Mouse (Mus musculus): ENCODE data around the gene Adam17.
"Not testable (repeated sequence)": the region's sequence is repeated elsewhere in the genome, so short reads cannot be mapped to it uniquely, and the experiment has no call there.

Adam17 gene

DNA sequence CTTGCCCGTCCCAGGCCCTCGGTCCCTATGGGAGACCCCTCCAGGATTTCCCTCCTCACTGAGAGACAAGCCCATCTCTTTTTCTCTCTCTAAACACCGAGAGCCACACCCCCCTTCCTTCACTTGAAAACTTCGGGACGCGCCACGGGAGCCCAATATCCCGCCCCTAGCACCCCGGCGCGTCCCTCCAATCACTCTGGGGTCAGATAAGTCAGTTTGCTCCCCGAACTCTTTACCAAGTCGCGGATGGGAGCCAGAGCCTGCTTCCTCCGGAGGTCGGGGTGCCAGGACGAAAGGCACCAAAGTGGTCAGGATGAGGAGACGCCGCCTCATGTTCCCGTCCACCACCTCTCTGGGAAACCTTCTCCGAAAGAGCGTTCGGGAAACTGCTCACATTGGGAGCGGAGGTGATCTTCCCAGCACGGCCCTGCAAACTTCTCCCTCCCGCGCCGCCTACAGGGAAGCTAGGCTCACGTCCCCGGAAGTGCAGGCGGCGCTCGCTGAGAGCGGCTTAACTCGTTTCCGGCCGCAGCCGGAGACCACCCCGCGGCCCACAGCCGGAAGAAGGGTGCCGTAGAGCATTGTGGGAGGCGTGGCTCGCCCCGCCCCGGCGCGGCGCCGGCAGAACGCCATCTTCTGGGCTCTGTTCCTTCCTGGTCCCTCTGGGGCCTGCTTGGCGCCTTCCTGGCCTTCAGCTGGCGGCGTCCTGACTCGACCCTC lies at the start of gene Adam17:
Gene Adam17 (minus strand): TSS at position 533 of the 720 bp plus-strand sequence.
- DNase-seq = peak; percentile 93 to 96

DNA sequence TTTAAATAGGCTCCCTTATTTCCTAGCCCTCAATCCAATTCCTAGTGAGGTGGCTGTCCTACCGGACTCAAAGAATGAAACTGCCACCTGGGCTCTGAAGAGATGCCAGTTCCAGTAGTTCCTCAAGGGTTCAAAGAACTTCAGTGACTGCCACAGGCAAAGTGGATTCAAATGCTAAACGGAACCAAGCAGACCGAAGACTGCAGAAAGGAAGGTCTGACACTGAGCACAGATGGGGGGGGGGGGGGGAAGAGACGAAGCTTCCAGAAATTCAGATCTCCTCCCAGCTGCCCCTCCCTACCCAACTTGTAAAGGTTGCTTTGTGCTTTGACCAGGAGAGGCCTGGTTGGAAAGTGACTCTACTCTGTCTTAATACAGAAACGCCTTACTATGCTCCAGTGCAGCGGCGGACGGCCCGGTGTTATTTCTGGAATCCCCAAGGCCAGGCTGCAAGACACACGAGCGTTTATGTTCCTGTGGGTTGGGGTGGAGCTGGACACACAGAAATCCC lies 45.2 kb upstream of the Adam17 start:
- DNase-seq = peak; percentile 44 to 51

DNA sequence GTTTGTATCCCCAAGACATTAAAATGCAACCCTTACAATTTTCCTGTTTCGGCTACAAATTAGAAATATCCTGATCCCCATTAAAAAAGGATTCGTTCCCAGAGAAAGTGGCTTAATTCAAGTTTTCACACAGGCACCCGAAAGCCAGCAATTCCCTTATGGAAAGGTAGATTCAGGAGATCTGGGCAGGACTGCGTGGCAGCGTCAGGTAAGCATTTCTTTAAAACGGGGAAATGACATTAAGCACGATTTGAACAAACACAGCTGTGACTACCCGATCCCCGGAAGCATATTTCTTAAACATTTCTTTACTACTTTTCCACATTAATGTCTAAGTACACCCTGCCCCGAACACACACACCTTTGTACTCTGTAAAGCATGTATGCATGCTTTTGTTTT lies 44.7 kb upstream of the Adam17 start:
- DNase-seq = peak; percentile 28 to 45

DNA sequence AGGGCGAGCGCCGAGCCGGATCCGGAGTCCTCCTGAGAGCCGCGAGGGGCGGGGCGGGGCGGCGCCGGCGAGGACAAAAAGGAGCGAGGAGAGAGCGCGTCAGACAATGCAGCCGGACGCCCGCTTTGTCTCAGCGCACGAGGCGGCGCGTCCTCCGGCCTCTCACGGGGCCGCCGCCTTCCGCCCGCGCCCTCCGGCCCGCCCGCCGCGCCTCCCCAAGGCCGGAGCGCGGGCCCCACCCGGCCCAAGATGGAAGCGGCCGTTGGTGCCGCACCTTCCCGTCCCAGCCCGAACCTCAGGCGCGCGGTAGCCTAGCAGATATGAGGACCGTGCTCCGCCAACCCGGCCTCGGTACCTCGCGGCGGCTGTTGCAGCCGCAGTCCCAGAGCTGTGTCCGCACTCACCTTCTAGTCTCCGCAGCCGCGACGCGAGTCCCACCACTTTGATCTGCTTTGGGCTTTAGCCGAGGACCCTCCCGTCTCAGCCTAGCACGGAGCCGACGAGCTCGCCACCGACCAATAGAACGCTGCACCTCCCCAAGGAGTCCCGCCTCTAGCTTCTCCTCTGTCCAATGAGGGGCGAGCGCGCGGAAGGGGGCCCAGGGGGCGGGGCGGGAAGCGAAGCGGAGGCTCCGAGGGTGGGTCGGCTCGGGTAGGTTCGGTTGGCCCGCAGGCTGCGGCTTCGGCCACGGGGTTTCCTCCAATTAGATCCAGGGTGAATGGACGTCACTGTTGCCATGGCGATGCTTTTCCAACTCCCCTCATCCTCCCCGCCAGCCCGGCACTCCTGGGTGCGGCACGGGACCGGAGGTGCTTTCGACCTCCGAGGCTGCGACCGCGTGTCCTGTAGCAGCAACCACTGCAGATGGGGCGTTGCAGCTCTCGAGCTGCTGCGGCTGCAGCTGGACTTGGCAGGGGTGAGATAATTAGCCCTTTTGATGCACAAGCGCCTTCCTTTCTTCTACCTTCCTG lies 44.0 kb upstream of the Adam17 start, which contains the start of gene Ywhaq:
Gene Ywhaq (minus strand): TSS at position 538 of the 971 bp plus-strand sequence.
- DNase-seq = peak; percentile 96 to 99

GRCm38 (mm10) chr12:21416506-21416905 lies 43.1 kb upstream of the Adam17 start:
- DNase-seq = peak; percentile 36 to 50

GRCm38 (mm10) chr12:21410620-21411019 lies 37.2 kb upstream of the Adam17 start:
- no peak for DNase-seq

DNA sequence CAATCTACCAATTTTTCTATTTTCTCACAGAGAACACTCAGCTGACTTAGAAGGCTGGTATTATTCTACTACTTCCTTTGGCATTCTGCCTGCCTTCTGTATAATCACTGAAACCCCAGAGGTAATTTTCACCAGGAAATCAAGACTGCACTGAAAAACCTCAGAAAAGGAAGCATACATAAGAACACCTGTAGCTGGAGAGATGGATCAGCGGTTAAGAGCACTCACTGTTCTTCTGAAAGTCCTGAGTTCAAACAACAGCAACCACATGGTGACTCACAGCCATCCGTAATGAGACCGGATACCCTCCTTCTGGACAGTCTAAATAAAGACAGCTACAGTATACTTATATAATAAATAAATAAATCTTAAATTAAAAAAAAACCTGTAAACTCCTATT lies 36.2 kb upstream of the Adam17 start:
- no peak for DNase-seq

DNA sequence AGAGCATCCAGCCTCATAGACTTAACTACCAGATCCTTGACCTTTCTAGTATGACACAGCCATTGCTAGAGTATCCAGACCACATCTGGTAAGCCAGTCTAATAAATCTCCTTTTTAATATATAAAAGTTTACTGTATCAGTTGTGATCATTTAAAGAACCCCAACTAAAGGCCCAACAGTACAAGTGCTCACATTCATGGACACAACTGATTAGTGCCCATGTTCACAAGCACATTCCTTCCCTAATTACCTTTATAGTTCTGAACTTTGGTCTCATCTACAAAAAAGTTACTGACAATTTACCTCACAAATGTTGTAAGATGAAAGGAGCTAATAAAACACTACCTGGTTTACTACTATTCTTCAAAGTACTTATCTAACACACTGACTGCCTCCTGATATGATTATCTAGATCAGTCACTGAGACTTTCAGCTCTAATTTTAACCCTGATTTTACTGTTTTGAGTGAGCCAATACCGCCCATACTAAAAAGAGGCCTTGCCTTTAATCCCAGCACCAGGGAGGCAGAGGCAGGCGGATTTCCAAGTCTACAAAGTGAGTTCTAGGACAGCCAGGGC lies 35.4 kb upstream of the Adam17 start:
- no peak for DNase-seq

DNA sequence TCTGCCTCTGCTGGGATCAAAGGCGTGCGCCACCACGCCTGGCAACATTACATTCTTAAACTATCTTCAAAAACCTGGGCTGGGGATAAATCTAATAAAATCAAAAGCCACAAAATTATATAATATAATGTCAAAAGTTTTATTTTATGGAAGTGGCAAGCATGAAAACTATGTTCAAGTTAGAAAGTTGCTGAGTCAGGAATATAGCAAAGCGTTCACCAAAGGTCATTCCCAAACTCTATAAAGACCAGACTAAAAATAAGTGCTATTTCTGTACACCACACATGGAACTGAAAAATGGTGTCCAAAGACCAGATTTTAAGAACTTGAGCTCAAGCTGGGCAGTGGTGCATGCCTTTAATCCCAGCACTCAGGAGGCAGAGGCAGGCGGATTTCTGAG lies 29.3 kb upstream of the Adam17 start:
- no peak for DNase-seq

- DNase-seq = no peak
These were observed 12.8 kb upstream of the Adam17 start for GRCm38 (mm10) chr12:21386201-21386600.

DNA sequence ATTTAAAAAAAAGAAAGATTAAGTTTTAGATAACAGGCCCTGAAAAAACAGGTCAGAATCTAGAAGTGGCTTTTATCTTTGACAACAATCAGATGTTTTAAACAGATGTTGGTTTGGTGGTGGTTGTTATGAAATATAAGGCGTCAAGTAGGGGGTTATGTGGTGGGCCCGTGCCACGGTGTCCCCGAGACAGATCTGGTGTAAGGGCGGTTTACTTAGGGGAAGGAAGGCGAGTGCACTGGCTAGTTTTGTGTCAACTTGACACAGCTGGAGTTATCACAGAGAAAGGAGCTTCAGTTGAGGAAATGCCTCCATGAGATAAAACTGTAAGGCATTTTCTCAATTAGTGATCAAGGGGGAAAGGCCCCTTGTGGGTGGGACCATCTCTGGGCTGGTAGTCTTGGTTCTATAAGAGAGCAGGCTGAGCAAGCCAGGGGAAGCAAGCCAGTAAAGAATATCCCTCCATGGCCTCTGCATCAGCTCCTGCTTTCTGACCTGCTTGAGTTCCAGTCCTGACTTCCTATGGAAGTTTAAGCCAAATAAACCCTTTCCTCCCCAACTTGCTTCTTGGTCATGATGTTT lies 5.4 kb upstream of the Adam17 start:
- DNase-seq = not testable (repeated sequence)

- DNase-seq = no peak
These were observed 2.1 kb upstream of the Adam17 start for GRCm38 (mm10) chr12:21375376-21376157.

GRCm38 (mm10) chr12:21373820-21374475 lies 516 bp upstream of the Adam17 start:
- DNase-seq = no peak

- no peak for DNase-seq
These were observed 3.3 kb downstream of the Adam17 start for GRCm38 (mm10) chr12:21370035-21370611.

- DNase-seq = no peak
These were observed 4.4 kb downstream of the Adam17 start for GRCm38 (mm10) chr12:21369087-21369410.

GRCm38 (mm10) chr12:21368376-21369086 lies 4.9 kb downstream of the Adam17 start:
- no peak for DNase-seq

DNA sequence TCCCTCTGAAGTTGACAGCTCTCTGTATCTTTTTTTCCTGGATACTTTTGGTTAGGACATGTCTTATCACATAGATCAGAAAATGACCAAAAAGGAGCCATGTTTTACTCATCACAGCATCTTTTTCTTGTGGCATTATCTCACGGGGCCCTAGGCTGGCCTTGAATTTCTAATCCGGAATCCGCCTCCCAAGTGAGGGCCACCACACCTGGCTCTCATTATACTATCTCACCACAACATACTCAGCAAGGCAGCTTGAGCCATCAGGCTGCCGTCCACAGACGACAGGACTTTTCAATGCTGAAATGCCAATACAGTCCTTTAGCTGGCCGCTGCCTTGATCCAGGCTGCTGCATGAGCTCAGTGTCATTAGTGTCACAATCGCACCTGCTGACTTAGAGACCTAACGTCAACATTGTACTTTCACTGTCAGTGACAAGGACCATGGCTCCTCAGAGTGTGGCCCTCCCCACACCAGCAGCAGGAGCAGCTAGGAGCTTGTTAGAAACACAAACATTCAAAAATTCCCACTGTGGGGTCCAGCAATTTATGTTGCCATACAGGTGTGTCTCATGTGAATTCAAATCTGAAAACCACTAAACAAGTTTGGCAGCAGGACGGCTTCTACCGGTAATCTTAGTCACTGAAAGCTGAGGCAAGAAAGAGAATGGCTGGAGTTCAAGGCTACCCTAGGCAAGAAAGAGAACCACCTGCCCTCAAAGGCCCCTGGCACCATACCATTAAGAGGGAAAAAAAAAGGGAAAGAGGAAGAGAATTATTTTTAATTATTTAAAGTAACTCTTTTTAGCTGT lies 8.6 kb downstream of the Adam17 start:
- DNase-seq = no peak

GRCm38 (mm10) chr12:21363195-21363594 lies 10.2 kb downstream of the Adam17 start:
- no peak for DNase-seq

DNA sequence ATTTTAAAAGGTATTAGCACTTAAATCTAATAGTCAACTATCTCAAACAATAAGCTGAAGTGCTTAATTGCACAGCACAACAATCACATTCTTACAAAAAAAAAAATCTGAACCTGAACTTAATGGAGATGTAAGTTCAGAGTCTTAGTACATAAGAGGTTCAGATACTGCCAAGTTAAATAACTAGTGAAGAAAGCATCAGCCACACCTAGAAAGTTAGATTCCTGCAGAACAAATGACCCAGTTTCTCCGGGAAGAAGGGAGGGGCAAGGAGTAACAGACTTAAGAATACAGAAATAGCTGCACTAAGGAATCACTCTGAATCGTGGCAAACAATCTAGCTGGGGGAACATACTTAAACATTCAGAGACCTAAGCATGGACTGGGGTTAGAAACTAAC lies 10.7 kb downstream of the Adam17 start:
- no peak for DNase-seq

- DNase-seq = no peak
These were observed 19.8 kb downstream of the Adam17 start for GRCm38 (mm10) chr12:21353681-21354080.
